Mouse (Mus musculus): ENCODE measurements around the gene Gfi1. TPM values are rescaled to one million over a fixed set of nuclear protein-coding genes. Genes with fewer than 3 reads are reported as not detected.

The Gfi1 gene
- polyA plus RNA-seq, 2 experiments = 0.55 to 1.6 TPM

GRCm38 (mm10) chr5:107708124-107708797 is 17.6 kb downstream of the Gfi1 start:
- Histone ChIP-seq H3K9me3 (ENCODE audit: control insufficient read depth, low read length) (no peaks in the 10 kb centered on the region), H3K27ac (replicated peaks; ENCODE audit: low read depth, low read length) (no peak overlapping the region), H3K4me1 (ENCODE audit: control insufficient read depth, insufficient read depth, low read length) (no peaks in the 10 kb centered on the region), H3K36me3 (ENCODE audit: control insufficient read depth, insufficient read depth, low read length) (no peaks in the 10 kb centered on the region), H3K27me3 (ENCODE audit: control insufficient read depth, insufficient read depth, low read length) (no peaks in the 10 kb centered on the region; the same call in 1 of the 2 replicates), H3K4me2 (replicated peaks; ENCODE audit: low read depth, low read length, severe bottlenecking) (no peak overlapping the region), H3K4me3 (replicated peaks; ENCODE audit: low read length) (no peak overlapping the region), H3K9ac (ENCODE audit: low read depth, low read length, severe bottlenecking) (no peak overlapping the region)
- ATAC-seq (ENCODE audit: low FRiP score, low read depth) (no peak), DNase-seq (ENCODE audit: low spot score) (no peak)
- 86% methylated on average over 8 of the region's 8 CpGs for WGBS
- no peak for TF ChIP-seq POLR2A (IDR thresholded peaks at IDR 0.05; ENCODE audit: borderline replicate concordance, extremely low read depth, insufficient read depth, insufficient read length)

- H3K4me2 ChIP-seq (replicated peaks; ENCODE audit: low read depth, low read length, severe bottlenecking) = no peak overlapping the region
- no peak for DNase-seq (ENCODE audit: low spot score)
- H3K27me3 ChIP-seq (ENCODE audit: control insufficient read depth, insufficient read depth, low read length) = no peaks in the 10 kb centered on the region
- TF ChIP-seq POLR2A (IDR thresholded peaks at IDR 0.05; ENCODE audit: borderline replicate concordance, extremely low read depth, insufficient read depth, insufficient read length) = no peak
- no peaks in the 10 kb centered on the region for H3K36me3 ChIP-seq (ENCODE audit: control insufficient read depth, insufficient read depth, low read length)
- no peak overlapping the region for H3K9ac ChIP-seq (ENCODE audit: low read depth, low read length, severe bottlenecking)
- no peak overlapping the region for H3K27ac ChIP-seq (replicated peaks; ENCODE audit: low read depth, low read length)
- 75% methylated on average over 1 of the region's 1 CpGs for WGBS
- ATAC-seq (ENCODE audit: low FRiP score, low read depth) = no peak
- H3K4me3 ChIP-seq (replicated peaks; ENCODE audit: low read length) = no peak overlapping the region
- no peaks in the 10 kb centered on the region for H3K4me1 ChIP-seq (ENCODE audit: control insufficient read depth, insufficient read depth, low read length)
- H3K9me3 ChIP-seq (ENCODE audit: control insufficient read depth, low read length) = no peaks in the 10 kb centered on the region
Measured at GRCm38 (mm10) chr5:107706262-107706661, 19.6 kb downstream of the Gfi1 start.

GRCm38 (mm10) chr5:107705756-107706155 is 20.1 kb downstream of the Gfi1 start:
- Histone ChIP-seq H3K4me3 (replicated peaks; ENCODE audit: low read length) (no peak overlapping the region), H3K27ac (replicated peaks; ENCODE audit: low read depth, low read length) (no peak overlapping the region), H3K36me3 (ENCODE audit: control insufficient read depth, insufficient read depth, low read length) (no peaks in the 10 kb centered on the region), H3K9me3 (ENCODE audit: control insufficient read depth, low read length) (no peaks in the 10 kb centered on the region), H3K4me1 (ENCODE audit: control insufficient read depth, insufficient read depth, low read length) (no peaks in the 10 kb centered on the region), H3K27me3 (ENCODE audit: control insufficient read depth, insufficient read depth, low read length) (no peaks in the 10 kb centered on the region), H3K4me2 (replicated peaks; ENCODE audit: low read depth, low read length, severe bottlenecking) (no peak overlapping the region), H3K9ac (ENCODE audit: low read depth, low read length, severe bottlenecking) (no peak overlapping the region)
- DNase-seq (ENCODE audit: low spot score) (no peak), ATAC-seq (ENCODE audit: low FRiP score, low read depth) (no peak)
- WGBS = 88% methylated on average over 4 of the region's 4 CpGs
- no peak for TF ChIP-seq POLR2A (IDR thresholded peaks at IDR 0.05; ENCODE audit: borderline replicate concordance, extremely low read depth, insufficient read depth, insufficient read length)

- 83% methylated on average over 6 of the region's 6 CpGs for WGBS
- H3K36me3 ChIP-seq (ENCODE audit: control insufficient read depth, insufficient read depth, low read length) = no peaks in the 10 kb centered on the region
Measured at GRCm38 (mm10) chr5:107703207-107703763, 22.6 kb downstream of the Gfi1 start.

GRCm38 (mm10) chr5:107701658-107702057 is 24.2 kb downstream of the Gfi1 start:
- H3K27ac ChIP-seq (replicated peaks; ENCODE audit: low read depth, low read length) = no peak overlapping the region
- no peaks in the 10 kb centered on the region for H3K9me3 ChIP-seq (ENCODE audit: control insufficient read depth, low read length)
- no peak overlapping the region for H3K9ac ChIP-seq (ENCODE audit: low read depth, low read length, severe bottlenecking)
- H3K36me3 ChIP-seq (ENCODE audit: control insufficient read depth, insufficient read depth, low read length) = no peaks in the 10 kb centered on the region
- DNase-seq (ENCODE audit: low spot score) (no peak), ATAC-seq (ENCODE audit: low FRiP score, low read depth) (no peak)
- no peak overlapping the region for H3K4me3 ChIP-seq (replicated peaks; ENCODE audit: low read length)
- no peaks in the 10 kb centered on the region for H3K4me1 ChIP-seq (ENCODE audit: control insufficient read depth, insufficient read depth, low read length)
- no peaks in the 10 kb centered on the region for H3K27me3 ChIP-seq (ENCODE audit: control insufficient read depth, insufficient read depth, low read length)
- H3K4me2 ChIP-seq (replicated peaks; ENCODE audit: low read depth, low read length, severe bottlenecking) = no peak overlapping the region
- WGBS = 77% methylated on average over 9 of the region's 9 CpGs
- TF ChIP-seq POLR2A (IDR thresholded peaks at IDR 0.05; ENCODE audit: borderline replicate concordance, extremely low read depth, insufficient read depth, insufficient read length) = no peak

More at GRCm38 (mm10) chr5:107703207-107703763, 22.6 kb downstream of the Gfi1 start:
- Histone ChIP-seq H3K27ac (replicated peaks; ENCODE audit: low read depth, low read length) (no peak overlapping the region), H3K9ac (ENCODE audit: low read depth, low read length, severe bottlenecking) (no peak overlapping the region), H3K4me1 (ENCODE audit: control insufficient read depth, insufficient read depth, low read length) (no peaks in the 10 kb centered on the region), H3K9me3 (ENCODE audit: control insufficient read depth, low read length) (no peaks in the 10 kb centered on the region), H3K27me3 (ENCODE audit: control insufficient read depth, insufficient read depth, low read length) (no peaks in the 10 kb centered on the region), H3K4me2 (replicated peaks; ENCODE audit: low read depth, low read length, severe bottlenecking) (no peak overlapping the region), H3K4me3 (replicated peaks; ENCODE audit: low read length) (no peak overlapping the region)
- ATAC-seq (ENCODE audit: low FRiP score, low read depth) = no peak
- no peak for TF ChIP-seq POLR2A (IDR thresholded peaks at IDR 0.05; ENCODE audit: borderline replicate concordance, extremely low read depth, insufficient read depth, insufficient read length)
- DNase-seq (ENCODE audit: low spot score) = no peak

Data from limb, embryonic 14.5 days (tissue).